Mouse (Mus musculus) urinary bladder, postnatal 10 days (tissue): ENCODE data around the gene Gm2026.
"Not testable (repeated sequence)": the region's sequence is repeated elsewhere in the genome, so short reads cannot be mapped to it uniquely, and the experiment has no call there.

ENCODE experiments used
- DNase-seq: peaks from one replicate; pipeline ENCODE4 v3.0.0; 2022; ENCODE audit warnings: low spot score

Gm2026 gene

GRCm38 (mm10) chr2:175965031-175965430, at the start of gene Gm2026:
Gene Gm2026, plus strand, starts transcription at chr2:175965331.
- not testable (repeated sequence) for DNase-seq

- not testable (repeated sequence) for DNase-seq
Measured at GRCm38 (mm10) chr2:175931000-175931399, 34.1 kb upstream of the Gm2026 start, which contains the start of gene Zfp966. Gene Zfp966, minus strand, starts transcription at chr2:175931100.
